Mouse (Mus musculus): Measurements from ENCODE around the gene Emid1.

DNA sequence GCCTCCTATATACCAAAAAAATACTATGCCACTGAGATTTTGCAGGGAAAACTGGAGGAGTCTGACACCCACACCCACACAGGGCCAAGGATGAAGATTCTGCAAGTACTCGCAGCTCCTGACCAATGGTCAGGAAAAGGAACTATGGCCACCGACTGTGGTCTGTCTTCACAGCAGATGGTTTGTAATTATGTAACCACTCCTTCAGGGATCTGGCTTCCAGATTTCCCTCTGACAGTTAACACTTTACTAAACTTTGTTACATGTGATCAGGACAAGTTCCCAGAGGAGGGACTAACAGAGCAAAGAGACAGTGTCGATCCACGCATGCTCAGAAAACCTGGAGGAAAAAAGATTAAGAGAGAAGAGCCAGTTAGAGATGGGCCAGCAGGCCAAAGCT is 19.3 kb downstream of the Emid1 start:
- TF ChIP-seq CTCF (IDR thresholded peaks at IDR 0.05; ENCODE audit: borderline replicate concordance, insufficient read depth, low read depth, low read length) (no peak), POLR2A (IDR thresholded peaks at IDR 0.05; ENCODE audit: borderline replicate concordance, insufficient read depth, low read length) (no peak)
